Mouse (Mus musculus): ENCODE results near the gene Ceacam1.

The Ceacam1 gene

DNA sequence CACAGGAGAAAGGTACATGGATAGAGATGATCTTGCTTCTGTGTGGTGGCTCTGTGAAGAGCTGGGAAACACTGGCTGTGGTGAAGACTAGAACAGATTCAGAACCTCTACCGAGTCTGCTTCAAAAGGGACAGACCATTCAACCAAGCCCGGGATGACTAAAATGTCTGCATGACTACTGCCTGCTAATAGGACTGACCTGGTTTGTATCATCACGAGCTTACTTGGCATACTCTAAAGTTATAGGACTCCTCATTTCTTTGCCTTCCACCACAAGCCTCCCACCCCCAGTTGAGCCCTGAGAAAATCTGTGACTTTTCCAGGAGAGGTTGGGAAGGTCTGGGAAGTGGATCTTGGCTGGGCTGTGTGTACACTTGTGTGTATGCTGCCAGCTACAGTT is 65.5 kb downstream of the Ceacam1 start:
- no peak for DNase-seq (ENCODE audit: low spot score in 2 of 2)
